In genomic region chr10:53518599-53518913, GRCm38 (mm10) we compare ENCODE assay signal across 10 mouse cellular contexts.
DNase-seq lines count a peak whose midpoint lies in the region; ATAC-seq and TF ChIP-seq lines count a peak whose summit lies in the region.
"Had no signal": no experiment of that assay in that cellular context is flagged by ENCODE, and none has a peak within 500 bp of the region (broad histone marks: within the 10 kb centered on the region; RNA-seq: fewer than 3 reads in every experiment).

No protein-coding gene starts in this region.

- peak; percentile 31; the same call in 1 of the 2 replicates for ATAC-seq in intestine, embryonic 15.5 days

- H3K4me2 ChIP-seq in intestine, embryonic 15.5 days (replicated peaks), result 0 out of 2 replicates have a peak overlapping the region, but pooled peaks have one; percentile 4

- no peaks in the 10 kb centered on the region; the same call in 1 of the 2 replicates for H3K36me3 ChIP-seq in heart, adult 2 months (ENCODE audit: control insufficient read depth, insufficient read depth, low read length)
- no peaks in the 10 kb centered on the region for H3K36me3 ChIP-seq in intestine, embryonic 15.5 days

- no peak for TF ChIP-seq EP300 in heart, adult 2 months (IDR thresholded peaks at IDR 0.05; ENCODE audit: insufficient read depth, low read depth, low read length)

- no peak overlapping the region for H3K4me3 ChIP-seq in heart, adult 2 months
- no peak overlapping the region for H3K4me3 ChIP-seq in intestine, embryonic 15.5 days (replicated peaks)

- TF ChIP-seq POLR2A in heart, adult 2 months (IDR thresholded peaks at IDR 0.05; ENCODE audit: insufficient read depth, low read depth, low read length), result no peak

- H3K79me2 ChIP-seq in heart, adult 2 months (replicated peaks; ENCODE audit: control insufficient read depth, insufficient read depth, low read length), result no peaks in the 10 kb centered on the region

- no peaks in the 10 kb centered on the region for H3K27me3 ChIP-seq in heart, adult 2 months (ENCODE audit: control insufficient read depth, insufficient read depth, low read length)
- no peaks in the 10 kb centered on the region for H3K27me3 ChIP-seq in intestine, embryonic 15.5 days (replicated peaks)

- peaks cover 7% of the 10 kb centered on the region for H3K4me1 ChIP-seq in heart, adult 2 months (ENCODE audit: control insufficient read depth, insufficient read depth, low read length)
- H3K4me1 ChIP-seq in intestine, embryonic 15.5 days (replicated peaks), result peaks cover 14% of the 10 kb centered on the region; the same call in 1 of the 2 replicates

- 53% methylated on average over 8 of the region's 8 CpGs for WGBS in heart, adult 2 months
- WGBS in intestine, embryonic 15.5 days, result 46% methylated on average over 8 of the region's 8 CpGs

- H3K9me3 ChIP-seq in intestine, embryonic 15.5 days, result no peaks in the 10 kb centered on the region

- no peak for DNase-seq in heart, adult 2 months
- no peak for DNase-seq in heart, postnatal 36 days
- DNase-seq in retina, postnatal 1 day, result peak; percentile 39
- DNase-seq in retina, embryonic 14.5 days (ENCODE audit: low spot score), result no peak
- no peak for DNase-seq in natural killer cell, adult 2 months (ENCODE audit: low spot score in 2 of 2)
- DNase-seq in gastrocnemius, adult 18-20 months (ENCODE audit: low spot score), result no peak
- DNase-seq in right cerebral cortex, adult 2 months (ENCODE audit: low spot score in 2 of 2), result no peak
- DNase-seq: B cell, adult 2 months had no signal

- H3K9ac ChIP-seq in heart, adult 2 months (ENCODE audit: low read depth, low read length), result no peak overlapping the region
- H3K9ac ChIP-seq in intestine, embryonic 15.5 days, result no peak overlapping the region
- H3K9ac ChIP-seq: liver, embryonic 14.5 days had no signal

- intact Hi-C loops in heart, adult 2 months (cut with DNase I), result no loop called here
- intact Hi-C loops in heart, postnatal 36 days (cut with DNase I), result no loop called here

- peak overlapping the region; percentile 51 for H3K27ac ChIP-seq in heart, adult 2 months
- H3K27ac ChIP-seq in intestine, embryonic 15.5 days, result peak overlapping the region; percentile 71
- H3K27ac ChIP-seq: liver, embryonic 14.5 days had no signal

- TF ChIP-seq CTCF in heart, adult 2 months (IDR thresholded peaks at IDR 0.05), result no peak
